Mouse (Mus musculus): Measurements from ENCODE around the gene Tlcd1.

DNA sequence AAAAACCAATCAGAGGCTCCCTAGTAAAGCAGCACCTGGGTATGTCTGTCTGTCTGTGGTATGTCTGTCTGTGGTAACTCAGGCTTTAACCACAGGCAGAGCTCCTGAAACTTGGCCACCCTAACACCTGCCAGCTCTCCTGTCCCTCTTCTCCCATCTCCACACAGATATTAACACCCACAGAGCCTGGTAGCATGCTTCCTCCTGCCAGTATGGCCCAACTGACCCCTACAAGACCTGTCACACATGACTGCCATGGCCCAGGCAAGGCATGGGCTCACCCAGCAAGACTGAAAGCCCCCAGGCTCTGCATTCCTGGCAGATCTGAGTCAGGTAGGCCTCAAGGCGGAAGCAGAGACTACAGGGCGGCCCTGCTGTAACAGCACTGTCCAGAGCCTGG is 13.5 kb upstream of the Tlcd1 start:
- TF ChIP-seq POLR2A (IDR thresholded peaks at IDR 0.05; ENCODE audit: borderline replicate concordance, extremely low read depth, insufficient read depth, insufficient read length, poor library complexity, severe bottlenecking) (no peak), CTCF (IDR thresholded peaks at IDR 0.05; ENCODE audit: borderline replicate concordance, extremely low read depth, insufficient read depth, insufficient read length) (no peak)
